Mouse (Mus musculus) embryonic facial prominence, embryonic 10.5 days (tissue): Measurements from ENCODE around the gene Cfl1. TPM values are rescaled to one million over a fixed set of nuclear protein-coding genes. Genes with fewer than 3 reads are reported as not detected.
"Not testable (repeated sequence)": the region's sequence is repeated elsewhere in the genome, so short reads cannot be mapped to it uniquely, and the experiment has no call there.

Experiments used
- DNase-seq: peaks from one replicate; pipeline ENCODE4 v3.0.0-alpha.2; 2017; ENCODE audit warnings: low spot score
- H3K27ac ChIP-seq: fragments of 300-500 bp; sonication (generic); replicated peaks from 2 replicates; pipeline ENCODE4 v1.5.1; 2016; ENCODE audit warnings: mild to moderate bottlenecking
- H3K27me3 ChIP-seq: fragments of 300-500 bp; sonication (generic); replicated peaks from 2 replicates; pipeline ENCODE4 v1.6.1; 2016; ENCODE audit warnings: low read depth, mild to moderate bottlenecking; ENCODE audit not compliant: poor library complexity, severe bottlenecking
- H3K36me3 ChIP-seq: fragments of 300-500 bp; sonication (generic); replicated peaks from 2 replicates; pipeline ENCODE4 v1.6.1; 2016; ENCODE audit warnings: mild to moderate bottlenecking, moderate library complexity
- H3K4me1 ChIP-seq: fragments of 300-500 bp; sonication (generic); 2 replicates; pipeline ENCODE4 v1.6.1; 2016
- H3K4me3 ChIP-seq: fragments of 300-500 bp; sonication (generic); 2 replicates; pipeline ENCODE4 v1.5.1; 2016; ENCODE audit warnings: mild to moderate bottlenecking, moderate library complexity
- H3K9me3 ChIP-seq: fragments of 300-500 bp; sonication (generic); 2 replicates; pipeline ENCODE4 v1.6.1; 2016; ENCODE audit warnings: mild to moderate bottlenecking
- WGBS: fragments of 180-500 bp; shearing (Covaris S2); methylation state at CpG from one replicate; pipeline ENCODE4 v1.1.7; 2016; 5-methylcytosine and 5-hydroxymethylcytosine counted together
- polyA plus RNA-seq: library from polyadenylated mRNA; unstranded; fragments of >200 nt; fragmentation: Nextera tagmentation; extraction: Ambion mirVana; gene quantifications from 2 replicates; pipeline ENCODE4 v1.2.1, GENCODE M21; 2016

Cfl1 gene
- polyA plus RNA-seq, 1 experiment from 2014 or later, result 3,028 TPM

- peaks cover 59% of the 10 kb centered on the region for H3K36me3 ChIP-seq
- WGBS, result 93% methylated on average over 7 of the region's 7 CpGs
- DNase-seq, result no peak
Observed at GRCm38 (mm10) chr19:5485821-5486220, 4.4 kb upstream of the Cfl1 start.

GRCm38 (mm10) chr19:5486286-5486685, 4.0 kb upstream of the Cfl1 start:
- WGBS, result 95% methylated on average over 8 of the region's 8 CpGs
- Histone ChIP-seq H3K27me3 (no peaks in the 10 kb centered on the region), H3K4me3 (peak overlapping the region; percentile 89; the same call in 1 of the 2 replicates), H3K9me3 (no peaks in the 10 kb centered on the region), H3K4me1 (peaks cover 36% of the 10 kb centered on the region), H3K36me3 (peaks cover 54% of the 10 kb centered on the region), H3K27ac (0 out of 2 replicates have a peak overlapping the region, but pooled peaks have one; percentile 22)
- no peak for DNase-seq

More at GRCm38 (mm10) chr19:5485821-5486220, 4.4 kb upstream of the Cfl1 start:
- H3K9me3 ChIP-seq, result no peaks in the 10 kb centered on the region
- H3K4me1 ChIP-seq, result peaks cover 36% of the 10 kb centered on the region
- 0 out of 2 replicates have a peak overlapping the region, but pooled peaks have one; percentile 89 for H3K4me3 ChIP-seq
- H3K27ac ChIP-seq, result 0 out of 2 replicates have a peak overlapping the region, but pooled peaks have one; percentile 22
- H3K27me3 ChIP-seq, result no peaks in the 10 kb centered on the region

DNA sequence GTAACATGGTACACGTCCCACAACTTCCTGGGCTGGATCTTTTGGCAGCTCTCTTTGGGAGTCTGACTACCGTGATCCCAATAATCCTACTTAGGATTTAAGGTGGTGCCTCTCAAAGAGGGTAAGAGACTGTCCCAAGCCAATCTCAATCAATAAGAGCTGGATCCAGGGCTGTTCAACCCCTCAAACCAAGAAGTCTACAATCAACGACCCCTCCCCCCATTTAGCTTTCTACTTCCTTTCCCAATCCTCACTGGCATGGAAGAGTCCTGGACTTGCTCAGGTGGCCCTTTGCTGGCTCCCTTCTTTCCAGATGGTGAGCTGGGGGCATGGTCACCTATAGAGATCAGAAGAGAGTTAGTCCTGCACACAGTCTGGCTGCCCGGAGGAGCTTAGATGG, 3.5 kb upstream of the Cfl1 start:
- Histone ChIP-seq H3K27ac (no peak overlapping the region; the same call in 1 of the 2 replicates), H3K27me3 (no peaks in the 10 kb centered on the region), H3K9me3 (no peaks in the 10 kb centered on the region), H3K4me1 (peaks cover 37% of the 10 kb centered on the region), H3K36me3 (peaks cover 51% of the 10 kb centered on the region), H3K4me3 (peak overlapping the region; percentile 89)
- 87% methylated on average over 4 of the region's 4 CpGs for whole genome bisulfite sequencing
- no peak for DNase-seq

DNA sequence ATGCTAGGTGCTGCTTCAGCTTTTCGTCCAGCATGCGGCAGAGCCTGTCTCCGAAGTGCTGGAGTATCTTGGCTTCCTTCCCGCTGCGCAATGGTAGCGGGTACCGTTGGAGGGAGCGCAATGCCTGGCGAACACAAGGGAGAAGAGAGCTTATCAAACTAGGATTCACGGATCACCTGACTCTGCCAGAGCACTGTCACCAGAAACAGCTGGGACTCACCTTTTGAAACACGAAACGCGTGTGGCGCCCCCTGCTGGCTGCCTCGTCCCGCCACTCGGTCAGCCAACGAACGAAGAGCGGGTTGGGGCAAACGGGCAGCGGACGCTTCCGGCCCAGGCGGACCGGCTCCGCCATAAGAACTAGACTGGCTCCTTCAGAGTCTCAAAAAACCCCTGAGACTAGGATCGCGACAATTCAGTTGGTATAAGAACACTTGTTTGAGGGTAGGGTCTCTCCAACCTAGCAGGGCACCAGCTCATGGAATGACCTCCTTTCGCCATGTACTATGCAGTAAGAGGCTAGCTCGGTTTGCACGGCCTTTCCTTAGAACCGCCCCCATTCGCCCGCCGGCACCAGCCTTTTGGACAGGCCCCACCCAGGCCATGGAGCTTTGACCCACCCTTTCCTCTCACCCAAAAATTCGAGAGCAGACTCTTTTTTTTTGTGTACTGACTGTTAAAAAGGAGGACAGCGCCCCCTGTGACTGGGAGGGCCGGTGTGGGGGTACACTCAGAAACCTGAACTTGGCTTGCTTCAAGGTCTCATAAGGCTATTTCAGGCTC, 2.3 kb upstream of the Cfl1 start, which contains the start of gene Mus81:
Mus81 (minus strand) TSS at position 635 of the 783 bp plus-strand sequence.
- peak; percentile 96 for DNase-seq
- Histone ChIP-seq H3K27ac (peak within 1 kb of the TSS; percentile 97), H3K4me1 (peaks cover 47% of the 10 kb centered on the region), H3K9me3 (no peaks in the 10 kb centered on the region), H3K27me3 (no peaks in the 10 kb centered on the region), H3K36me3 (peaks cover 51% of the 10 kb centered on the region), H3K4me3 (peak within 1 kb of the TSS; percentile 89)
- WGBS, result 1% methylated on average over 39 of the region's 39 CpGs

- Histone ChIP-seq H3K36me3 (peaks cover 51% of the 10 kb centered on the region), H3K9me3 (no peaks in the 10 kb centered on the region), H3K4me3 (peak overlapping the region; percentile 89), H3K27me3 (no peaks in the 10 kb centered on the region), H3K27ac (peak overlapping the region; percentile 97), H3K4me1 (peaks cover 50% of the 10 kb centered on the region)
- WGBS, result under 1% methylated on average over 26 of the region's 26 CpGs
- DNase-seq, result peak; percentile 98
Observed at GRCm38 (mm10) chr19:5488878-5489571, 1.2 kb upstream of the Cfl1 start.

- peaks cover 50% of the 10 kb centered on the region for H3K4me1 ChIP-seq
- H3K27me3 ChIP-seq, H3K9me3 ChIP-seq, DNase-seq: not testable (repeated sequence)
- peaks cover 51% of the 10 kb centered on the region for H3K36me3 ChIP-seq
- peak overlapping the region; percentile 89 for H3K4me3 ChIP-seq
- peak overlapping the region; percentile 97 for H3K27ac ChIP-seq
- 58% methylated on average over 10 of the region's 10 CpGs for WGBS
Observed at GRCm38 (mm10) chr19:5489721-5490120, 534 bp upstream of the Cfl1 start.

DNA sequence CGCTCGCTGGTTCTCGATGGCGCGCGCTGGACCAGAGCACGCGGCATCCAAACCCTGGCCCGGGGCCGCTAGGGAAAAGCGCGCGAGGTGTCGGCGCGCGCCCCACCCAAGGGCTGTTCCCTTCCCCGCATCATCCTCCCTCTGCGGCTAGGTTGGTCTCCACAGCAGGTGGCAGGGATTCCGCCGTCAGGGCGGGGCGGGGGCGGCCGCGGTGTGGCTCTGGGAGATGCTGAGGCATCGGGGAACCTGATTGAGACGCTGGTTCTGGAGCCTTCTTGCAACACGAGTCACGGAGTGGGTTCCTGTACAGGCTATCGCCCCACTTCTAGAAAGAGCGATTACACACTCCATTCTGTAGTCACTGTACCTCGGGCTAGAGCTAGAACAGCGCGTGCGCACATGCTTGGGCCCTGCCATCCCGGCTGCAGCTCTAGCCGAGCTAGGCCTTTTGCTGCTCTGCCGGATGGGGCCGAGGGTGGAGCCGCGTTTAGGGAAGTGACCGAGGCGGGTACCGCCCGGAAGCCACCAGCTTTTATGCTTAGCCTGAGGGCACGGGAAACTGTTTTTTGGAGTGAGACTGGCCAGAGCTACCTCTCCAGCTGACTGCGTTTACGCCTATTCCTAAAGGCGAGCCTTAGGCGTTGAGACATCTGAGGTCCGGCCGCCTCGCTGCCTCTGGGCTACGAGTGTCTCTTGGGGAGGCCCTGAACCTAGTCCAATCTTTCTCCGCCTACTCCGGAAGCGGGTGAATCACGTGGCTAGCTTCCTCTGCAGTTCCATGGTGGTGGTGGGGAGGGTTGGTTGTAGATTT, 848 bp downstream of the Cfl1 start:
- H3K9me3 ChIP-seq, result no peaks in the 10 kb centered on the region
- H3K27ac ChIP-seq, result peak overlapping the region; percentile 97
- WGBS, result under 1% methylated on average over 59 of the region's 59 CpGs
- H3K27me3 ChIP-seq, result no peaks in the 10 kb centered on the region
- H3K4me3 ChIP-seq, result peak overlapping the region; percentile 89
- DNase-seq, result peak; percentile 85
- peaks cover 50% of the 10 kb centered on the region for H3K4me1 ChIP-seq
- peaks cover 51% of the 10 kb centered on the region for H3K36me3 ChIP-seq

DNA sequence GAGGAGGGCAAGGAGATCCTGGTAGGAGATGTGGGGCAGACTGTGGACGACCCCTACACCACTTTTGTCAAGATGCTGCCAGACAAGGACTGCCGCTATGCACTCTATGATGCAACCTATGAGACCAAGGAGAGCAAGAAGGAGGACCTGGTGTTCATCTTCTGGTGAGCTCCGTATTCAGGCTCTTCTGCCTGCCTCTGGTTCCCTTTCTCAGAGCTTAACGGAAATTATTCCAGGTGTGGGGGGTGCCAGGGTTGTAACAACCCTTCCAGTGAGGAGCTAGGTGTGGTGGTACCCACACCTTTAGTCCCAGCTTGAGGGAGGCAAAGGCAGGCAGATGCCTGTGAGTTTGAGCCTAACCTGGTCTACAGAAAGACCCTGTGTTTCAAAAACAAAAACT, 2.4 kb downstream of the Cfl1 start:
- Histone ChIP-seq H3K4me3 (peak overlapping the region; percentile 89; the same call in 1 of the 2 replicates), H3K36me3 (peaks cover 60% of the 10 kb centered on the region), H3K27me3 (no peaks in the 10 kb centered on the region), H3K27ac (no peak overlapping the region), H3K9me3 (no peaks in the 10 kb centered on the region), H3K4me1 (peaks cover 36% of the 10 kb centered on the region)
- 91% methylated on average over 4 of the region's 4 CpGs for WGBS
- no peak for DNase-seq

GRCm38 (mm10) chr19:5493301-5493721, 3.1 kb downstream of the Cfl1 start:
- H3K27ac ChIP-seq, H3K27me3 ChIP-seq, DNase-seq, H3K9me3 ChIP-seq: not testable (repeated sequence)
- Histone ChIP-seq H3K36me3 (peaks cover 67% of the 10 kb centered on the region), H3K4me3 (peak overlapping the region; percentile 23; the same call in 1 of the 2 replicates), H3K4me1 (peaks cover 31% of the 10 kb centered on the region)
- WGBS, result 74% methylated on average over 9 of the region's 9 CpGs

- DNase-seq, result no peak
- Histone ChIP-seq H3K4me1 (peaks cover 22% of the 10 kb centered on the region), H3K9me3 (no peaks in the 10 kb centered on the region), H3K27me3 (no peaks in the 10 kb centered on the region), H3K4me3 (no peak overlapping the region), H3K36me3 (peaks cover 69% of the 10 kb centered on the region), H3K27ac (no peak overlapping the region)
- WGBS, result 90% methylated on average over 3 of the region's 3 CpGs
Observed at GRCm38 (mm10) chr19:5494314-5494713, 4.1 kb downstream of the Cfl1 start.

GRCm38 (mm10) chr19:5495353-5496051, 5.2 kb downstream of the Cfl1 start:
- 83% methylated on average over 12 of the region's 12 CpGs for WGBS
- Histone ChIP-seq H3K27me3 (no peaks in the 10 kb centered on the region), H3K36me3 (peaks cover 69% of the 10 kb centered on the region), H3K4me1 (peaks cover 15% of the 10 kb centered on the region), H3K27ac (no peak overlapping the region; the same call in 1 of the 2 replicates), H3K4me3 (no peak overlapping the region), H3K9me3 (no peaks in the 10 kb centered on the region)
- DNase-seq, result no peak
